Mouse (Mus musculus) embryo, embryonic 9.5 days (tissue): ENCODE results near the gene Hrh1.

ENCODE experiments used
- DNase-seq: peaks from one replicate; pipeline ENCODE4 v3.0.0-alpha.2; 2017; ENCODE audit errors: extremely low spot score

Hrh1 gene

GRCm38 (mm10) chr6:114397691-114398217 lies at the start of gene Hrh1:
Hrh1 (plus strand) TSS chr6:114397936.
- DNase-seq: peak; percentile 30

GRCm38 (mm10) chr6:114354635-114355034 lies 43.1 kb upstream of the Hrh1 start:
- no peak for DNase-seq

GRCm38 (mm10) chr6:114358171-114358570 lies 39.6 kb upstream of the Hrh1 start:
- no peak for DNase-seq

DNA sequence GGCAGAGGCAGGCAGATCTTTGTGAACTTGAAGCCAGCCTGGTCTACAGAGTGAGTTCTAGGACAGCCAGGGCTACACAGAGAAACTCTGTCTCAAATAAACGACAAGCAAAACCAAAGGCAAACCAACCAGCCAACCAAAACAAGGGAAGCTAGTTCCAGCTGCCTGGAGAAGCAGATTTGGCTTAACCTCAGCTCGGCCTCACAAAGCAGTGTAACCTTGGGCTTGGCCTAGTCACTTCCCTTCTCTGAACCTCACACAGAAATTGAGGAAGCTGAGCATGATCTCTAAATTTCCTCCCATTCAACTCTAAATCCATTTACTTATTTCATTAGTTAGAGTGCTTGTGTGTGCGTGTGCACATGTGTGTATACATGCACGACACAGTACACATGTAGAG lies 35.4 kb upstream of the Hrh1 start:
- no peak for DNase-seq

DNA sequence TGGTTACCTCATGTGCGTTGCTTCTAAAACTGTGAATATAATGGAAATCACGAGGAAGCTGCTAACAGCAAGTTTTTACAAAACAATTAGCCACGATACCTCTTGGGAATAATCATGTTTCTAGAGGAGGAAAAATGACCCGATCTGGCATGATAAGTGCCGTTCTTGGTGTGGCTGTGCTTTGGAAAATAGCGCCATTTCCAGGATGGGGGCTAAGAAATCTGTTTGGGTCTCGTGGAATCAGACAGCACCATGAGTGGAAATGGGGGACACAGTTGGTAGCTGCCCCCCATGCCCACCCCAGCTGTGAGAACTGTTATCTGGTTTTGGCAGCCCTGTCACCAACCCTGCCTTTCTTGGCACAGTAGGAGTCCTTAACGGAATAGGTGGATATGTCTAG lies 34.0 kb upstream of the Hrh1 start:
- DNase-seq: no peak

DNA sequence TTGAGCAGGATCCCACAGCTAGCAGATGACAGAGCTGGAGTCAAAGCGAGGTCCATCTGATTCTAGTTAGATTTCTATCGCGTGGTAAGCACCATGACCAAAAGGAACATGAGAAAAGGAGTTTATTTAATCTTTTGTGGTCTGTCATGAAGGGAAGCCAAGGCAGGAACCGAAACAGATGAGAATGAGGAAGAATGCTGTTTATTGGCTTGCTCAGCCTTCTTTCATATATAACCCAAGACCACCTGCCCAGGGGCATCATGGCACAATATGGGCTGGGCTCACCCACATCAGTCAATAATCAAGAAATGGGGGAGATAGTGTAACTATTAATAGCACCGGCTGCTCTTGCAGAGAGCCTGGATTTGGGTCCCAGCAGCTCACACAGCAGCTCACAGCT lies 33.0 kb upstream of the Hrh1 start:
- no peak for DNase-seq

DNA sequence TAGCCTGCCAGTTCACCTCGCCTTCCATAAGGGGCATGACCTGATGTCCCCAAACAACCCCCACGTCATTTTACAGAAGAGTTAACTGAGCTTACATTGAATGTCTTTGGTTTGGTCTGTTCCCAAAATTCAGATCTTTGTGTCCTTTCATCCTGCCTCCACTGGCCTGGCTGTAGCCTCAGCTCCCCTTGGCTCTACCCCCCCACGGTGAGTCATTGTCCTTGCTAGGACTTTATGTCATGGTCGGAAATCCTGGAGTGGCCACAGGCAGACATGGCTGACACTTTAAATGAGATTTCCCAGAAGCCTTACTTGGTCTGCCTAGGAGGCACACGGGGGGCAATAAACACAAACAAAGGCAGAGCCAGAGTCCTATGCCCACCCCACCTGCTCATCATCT lies 31.5 kb upstream of the Hrh1 start:
- DNase-seq: no peak

- no peak for DNase-seq
Measured at GRCm38 (mm10) chr6:114367681-114368080, 30.1 kb upstream of the Hrh1 start.

GRCm38 (mm10) chr6:114368196-114368595 lies 29.5 kb upstream of the Hrh1 start:
- DNase-seq: no peak

DNA sequence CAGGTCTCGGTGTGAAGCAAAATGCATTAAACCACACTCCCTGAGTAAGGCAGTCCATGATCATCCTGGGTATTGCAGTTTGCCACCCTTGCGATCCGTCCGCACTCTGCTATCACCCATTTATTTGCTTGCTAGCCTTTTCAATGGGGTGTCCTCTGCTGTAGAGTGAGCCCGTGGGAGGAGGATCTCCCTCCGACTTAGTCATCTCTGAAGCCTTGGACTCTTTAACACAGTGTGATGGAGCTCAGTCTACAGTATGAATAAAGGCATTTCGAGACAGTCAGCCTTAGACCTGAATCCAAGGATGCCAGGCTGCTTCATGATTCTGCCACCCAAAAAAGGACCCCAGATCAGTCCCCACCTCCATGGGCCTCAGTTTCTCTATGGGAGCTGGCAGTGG lies 25.0 kb upstream of the Hrh1 start:
- DNase-seq: no peak

DNA sequence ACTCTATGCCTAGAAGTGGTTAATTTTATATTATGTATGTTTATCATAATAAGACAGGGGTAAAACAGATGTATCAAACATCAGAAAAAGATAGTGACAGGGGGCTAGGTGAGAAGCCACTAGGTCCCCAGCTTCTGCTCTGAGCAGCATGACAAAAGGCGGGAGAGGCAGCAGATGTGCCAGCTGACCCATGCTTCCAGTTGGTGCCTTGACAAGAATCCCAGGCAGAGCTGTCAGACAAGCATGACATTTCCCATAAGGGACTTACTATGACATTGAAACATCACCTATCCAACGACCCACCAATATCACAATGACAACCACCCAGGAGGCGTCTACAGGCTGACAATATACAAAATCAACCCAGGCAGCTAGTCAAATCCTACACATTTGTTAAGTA lies 16.9 kb upstream of the Hrh1 start:
- DNase-seq: no peak

- DNase-seq: no peak
Measured at GRCm38 (mm10) chr6:114387320-114387719, 10.4 kb upstream of the Hrh1 start.

DNA sequence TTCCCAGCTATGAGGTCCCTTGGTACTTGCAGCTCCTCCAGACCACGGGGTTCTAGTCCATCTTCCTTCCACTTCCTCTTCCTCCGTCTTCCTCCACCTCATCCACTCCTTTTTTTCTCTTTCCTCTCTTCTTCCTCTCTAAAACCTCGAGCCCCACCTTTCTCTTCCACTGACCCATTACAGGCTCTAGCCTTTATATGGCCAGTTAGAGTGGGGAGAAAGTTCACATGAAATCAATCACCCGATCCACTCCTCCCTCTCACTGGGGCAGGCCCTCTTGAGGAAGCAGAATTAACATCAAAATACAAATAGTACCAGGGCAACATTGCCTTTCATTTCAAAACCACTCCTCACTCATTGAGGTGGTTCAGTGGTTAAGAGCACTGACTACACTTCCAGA lies 9.9 kb upstream of the Hrh1 start:
- no peak for DNase-seq

DNA sequence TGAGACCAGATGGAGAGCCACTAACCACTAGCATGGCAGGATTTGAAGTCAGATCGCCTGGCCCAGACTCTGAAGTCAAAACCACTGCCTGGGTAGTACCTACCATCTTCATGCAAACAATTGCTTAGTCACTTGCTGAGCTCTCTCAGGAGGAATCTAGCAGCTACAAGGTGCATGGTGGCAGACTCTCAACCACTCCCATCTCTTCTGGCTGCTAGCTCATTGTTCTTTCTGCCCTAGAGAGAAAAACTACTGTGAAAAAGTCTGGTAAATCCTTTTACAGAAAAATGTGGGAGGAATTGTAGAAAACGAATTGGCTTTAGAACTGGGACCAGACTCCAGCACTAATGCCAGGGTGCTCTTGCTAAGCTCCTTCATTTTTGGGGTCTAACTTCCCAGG lies 7.6 kb upstream of the Hrh1 start:
- DNase-seq: no peak

DNA sequence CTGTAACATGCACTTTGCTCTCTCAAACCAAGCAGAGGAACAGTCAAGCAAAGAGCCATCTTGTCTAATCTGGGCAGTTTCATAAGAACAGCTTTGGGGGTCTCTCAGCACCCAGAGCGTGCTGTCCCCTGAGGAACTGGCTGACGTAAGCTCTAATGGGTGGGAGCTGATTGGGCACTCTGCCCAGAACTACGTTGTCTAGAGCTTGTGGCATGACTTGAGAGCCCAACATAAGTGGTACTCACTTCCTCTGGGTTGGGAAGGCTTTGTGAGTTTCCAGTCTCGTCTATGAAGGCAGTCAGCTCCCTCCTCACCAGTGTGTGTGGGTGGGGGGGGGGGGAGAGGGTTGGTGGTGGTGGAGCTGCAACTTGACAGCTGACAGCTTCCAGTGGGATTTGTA lies 2.8 kb upstream of the Hrh1 start:
- DNase-seq: no peak

- DNase-seq: no peak
Measured at GRCm38 (mm10) chr6:114396605-114397004, 1.1 kb upstream of the Hrh1 start.

DNA sequence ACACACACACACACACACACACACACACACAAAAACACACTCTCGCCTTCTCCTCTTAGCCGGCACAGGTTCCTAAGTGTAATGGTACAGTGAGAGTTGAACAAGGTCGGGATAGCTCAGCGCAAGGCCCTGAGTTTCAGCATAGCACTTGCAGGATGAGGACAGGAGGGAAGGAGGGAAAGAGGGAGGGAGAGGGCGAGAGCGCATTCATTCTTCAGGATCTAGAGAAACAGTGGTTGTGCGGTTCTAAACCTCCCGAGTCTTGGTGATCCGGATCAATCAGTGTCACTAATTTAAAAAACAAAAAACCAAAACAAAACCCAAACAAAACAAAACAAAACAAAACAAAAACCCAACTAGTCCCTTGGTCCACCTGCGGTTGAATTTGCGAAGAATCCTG lies 456 bp upstream of the Hrh1 start:
- DNase-seq: no peak

GRCm38 (mm10) chr6:114398626-114399025 lies 890 bp downstream of the Hrh1 start:
- peak; percentile 44 for DNase-seq

DNA sequence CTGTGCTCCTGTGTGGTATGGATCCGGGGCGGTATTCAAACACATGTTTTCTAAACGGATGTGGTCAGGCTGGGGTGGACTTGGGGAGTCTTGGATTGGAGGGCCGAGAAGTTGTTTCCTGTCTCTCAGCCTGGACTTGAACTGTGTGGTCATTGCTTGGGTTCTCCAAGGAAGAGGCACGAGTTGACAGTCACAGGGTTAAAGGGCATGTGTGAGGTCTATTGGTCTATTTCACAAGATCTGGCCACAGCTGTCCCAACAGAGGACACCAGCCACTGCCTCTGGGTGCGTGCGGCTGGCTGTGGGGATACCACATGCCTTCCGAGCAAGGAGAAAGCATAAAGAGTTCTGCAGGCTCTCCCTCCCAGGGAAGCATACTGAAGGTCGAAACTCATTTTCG lies 2.7 kb downstream of the Hrh1 start:
- DNase-seq: no peak

GRCm38 (mm10) chr6:114400841-114401240 lies 3.1 kb downstream of the Hrh1 start:
- DNase-seq: no peak

- no peak for DNase-seq
Measured at GRCm38 (mm10) chr6:114402161-114402560, 4.4 kb downstream of the Hrh1 start.

DNA sequence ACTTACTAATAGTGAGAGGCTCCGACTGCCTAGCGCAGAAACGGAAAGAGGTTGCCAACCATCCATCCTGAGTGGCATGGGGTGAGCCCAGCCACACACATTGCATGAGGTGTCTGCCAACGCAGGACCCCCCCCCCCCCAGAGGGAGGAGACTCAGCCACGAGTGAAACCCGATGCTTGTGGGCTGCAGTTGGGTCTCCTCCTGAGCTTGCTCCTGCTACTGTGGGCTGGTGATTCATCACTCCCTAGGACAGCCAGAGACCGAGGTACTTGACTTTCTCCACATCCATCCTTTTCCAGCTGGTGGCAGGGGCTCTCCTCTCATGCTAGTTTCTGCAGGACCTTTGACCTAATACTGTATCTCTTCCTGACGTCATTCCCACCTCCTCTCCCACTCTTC lies 5.9 kb downstream of the Hrh1 start:
- peak; percentile 15 for DNase-seq

DNA sequence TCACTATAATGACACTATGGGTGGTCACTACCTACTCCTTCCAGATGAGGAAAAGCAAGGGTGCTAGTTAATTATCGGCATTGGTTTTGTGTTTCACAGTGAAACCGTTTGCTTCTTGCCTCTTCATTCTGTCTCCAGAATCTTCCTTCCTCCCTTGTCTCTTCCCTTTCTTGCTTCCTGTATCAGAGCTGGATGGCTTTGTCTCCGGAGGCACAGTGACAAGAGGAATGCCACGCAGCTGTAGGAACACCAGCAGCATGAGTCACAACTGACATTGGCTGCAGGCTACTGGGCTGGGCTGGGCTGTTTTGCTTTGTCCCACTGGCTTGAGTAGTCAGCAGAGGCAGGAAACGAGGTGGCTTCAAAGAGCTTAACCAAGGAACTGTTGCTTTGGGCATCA lies 6.4 kb downstream of the Hrh1 start:
- no peak for DNase-seq

- DNase-seq: no peak
Measured at GRCm38 (mm10) chr6:114404774-114405468, 7.2 kb downstream of the Hrh1 start.
